Mouse (Mus musculus): ENCODE measurements around the gene T2. TPM values are rescaled to one million over a fixed set of nuclear protein-coding genes. Genes with fewer than 3 reads are reported as not detected.
A peak's percentile ranks its signal among the peaks of the same experiment; 100 is the strongest.
"Not testable (repeated sequence)": the region's sequence is repeated elsewhere in the genome, so short reads cannot be mapped to it uniquely, and the experiment has no call there.

T2 gene
- polyA plus RNA-seq, 1 experiment = 0.16 TPM

GRCm38 (mm10) chr17:8330602-8331001, 25.2 kb upstream of the T2 start:
- Histone ChIP-seq H3K4me1 (ENCODE audit: control insufficient read depth, insufficient read depth, low read length) (no peaks in the 10 kb centered on the region), H3K4me3 (ENCODE audit: control insufficient read depth, low read depth, low read length) (no peak overlapping the region), H3K27ac (ENCODE audit: control insufficient read depth, insufficient read depth, low read depth, low read length) (no peak overlapping the region), H3K36me3 (ENCODE audit: control insufficient read depth, insufficient read depth, low read length) (no peaks in the 10 kb centered on the region), H3K27me3 (ENCODE audit: control insufficient read depth, insufficient read depth, low read length) (no peaks in the 10 kb centered on the region)
- no peak for TF ChIP-seq CTCF (IDR thresholded peaks at IDR 0.05; ENCODE audit: control insufficient read depth, insufficient read depth, insufficient replicate concordance, low read depth, low read length)
- no peak for TF ChIP-seq POLR2A (IDR thresholded peaks at IDR 0.05; ENCODE audit: control insufficient read depth, low read depth, low read length)

GRCm38 (mm10) chr17:8337159-8337558, 18.6 kb upstream of the T2 start, which contains the start of gene Prr18:
Gene Prr18 (plus strand): TSS chr17:8337459.
- H3K27me3 ChIP-seq (ENCODE audit: control insufficient read depth, insufficient read depth, low read length); H3K27ac ChIP-seq (ENCODE audit: control insufficient read depth, insufficient read depth, low read depth, low read length); H3K36me3 ChIP-seq (ENCODE audit: control insufficient read depth, insufficient read depth, low read length); H3K4me3 ChIP-seq (ENCODE audit: control insufficient read depth, low read depth, low read length): not testable (repeated sequence)
- peaks cover 18% of the 10 kb centered on the region for H3K4me1 ChIP-seq (ENCODE audit: control insufficient read depth, insufficient read depth, low read length)

GRCm38 (mm10) chr17:8339666-8340374, 16.0 kb upstream of the T2 start:
- Histone ChIP-seq H3K4me3 (ENCODE audit: control insufficient read depth, low read depth, low read length) (no peak overlapping the region), H3K36me3 (ENCODE audit: control insufficient read depth, insufficient read depth, low read length) (no peaks in the 10 kb centered on the region), H3K27ac (ENCODE audit: control insufficient read depth, insufficient read depth, low read depth, low read length) (no peak overlapping the region), H3K27me3 (ENCODE audit: control insufficient read depth, insufficient read depth, low read length) (peaks cover 2% of the 10 kb centered on the region; the same call in 1 of the 2 replicates), H3K4me1 (ENCODE audit: control insufficient read depth, insufficient read depth, low read length) (peaks cover 18% of the 10 kb centered on the region)
- no peak for TF ChIP-seq CTCF (IDR thresholded peaks at IDR 0.05; ENCODE audit: control insufficient read depth, insufficient read depth, insufficient replicate concordance, low read depth, low read length)
- TF ChIP-seq POLR2A (IDR thresholded peaks at IDR 0.05; ENCODE audit: control insufficient read depth, low read depth, low read length) = no peak

GRCm38 (mm10) chr17:8340407-8341359, 15.1 kb upstream of the T2 start:
- Histone ChIP-seq H3K27me3 (ENCODE audit: control insufficient read depth, insufficient read depth, low read length) (peaks cover 2% of the 10 kb centered on the region; the same call in 1 of the 2 replicates), H3K27ac (ENCODE audit: control insufficient read depth, insufficient read depth, low read depth, low read length) (no peak overlapping the region), H3K4me3 (ENCODE audit: control insufficient read depth, low read depth, low read length) (peak overlapping the region; percentile 56), H3K4me1 (ENCODE audit: control insufficient read depth, insufficient read depth, low read length) (peaks cover 18% of the 10 kb centered on the region), H3K36me3 (ENCODE audit: control insufficient read depth, insufficient read depth, low read length) (no peaks in the 10 kb centered on the region)
- TF ChIP-seq POLR2A (IDR thresholded peaks at IDR 0.05; ENCODE audit: control insufficient read depth, low read depth, low read length) (no peak), CTCF (IDR thresholded peaks at IDR 0.05; ENCODE audit: control insufficient read depth, insufficient read depth, insufficient replicate concordance, low read depth, low read length) (no peak)

- no peak for TF ChIP-seq CTCF (IDR thresholded peaks at IDR 0.05; ENCODE audit: control insufficient read depth, insufficient read depth, insufficient replicate concordance, low read depth, low read length)
- 0 out of 2 replicates have a peak, but pooled peaks have one; percentile 21 for TF ChIP-seq POLR2A (IDR thresholded peaks at IDR 0.05; ENCODE audit: control insufficient read depth, low read depth, low read length)
- no peak overlapping the region for H3K27ac ChIP-seq (ENCODE audit: control insufficient read depth, insufficient read depth, low read depth, low read length)
Measured at GRCm38 (mm10) chr17:8341360-8341963, 14.3 kb upstream of the T2 start.

GRCm38 (mm10) chr17:8342706-8343105, 13.1 kb upstream of the T2 start:
- Histone ChIP-seq H3K27me3 (ENCODE audit: control insufficient read depth, insufficient read depth, low read length) (peaks cover 2% of the 10 kb centered on the region; the same call in 1 of the 2 replicates), H3K4me1 (ENCODE audit: control insufficient read depth, insufficient read depth, low read length) (peaks cover 18% of the 10 kb centered on the region), H3K36me3 (ENCODE audit: control insufficient read depth, insufficient read depth, low read length) (no peaks in the 10 kb centered on the region), H3K4me3 (ENCODE audit: control insufficient read depth, low read depth, low read length) (no peak overlapping the region), H3K27ac (ENCODE audit: control insufficient read depth, insufficient read depth, low read depth, low read length) (no peak overlapping the region)
- TF ChIP-seq CTCF (IDR thresholded peaks at IDR 0.05; ENCODE audit: control insufficient read depth, insufficient read depth, insufficient replicate concordance, low read depth, low read length) (no peak), POLR2A (IDR thresholded peaks at IDR 0.05; ENCODE audit: control insufficient read depth, low read depth, low read length) (no peak)

More at GRCm38 (mm10) chr17:8341360-8341963, 14.3 kb upstream of the T2 start:
- no peaks in the 10 kb centered on the region for H3K36me3 ChIP-seq (ENCODE audit: control insufficient read depth, insufficient read depth, low read length)
- H3K4me1 ChIP-seq (ENCODE audit: control insufficient read depth, insufficient read depth, low read length) = peaks cover 18% of the 10 kb centered on the region
- peak overlapping the region; percentile 56 for H3K4me3 ChIP-seq (ENCODE audit: control insufficient read depth, low read depth, low read length)
- peaks cover 2% of the 10 kb centered on the region; the same call in 1 of the 2 replicates for H3K27me3 ChIP-seq (ENCODE audit: control insufficient read depth, insufficient read depth, low read length)

- TF ChIP-seq POLR2A (IDR thresholded peaks at IDR 0.05; ENCODE audit: control insufficient read depth, low read depth, low read length) = no peak
- no peak for TF ChIP-seq CTCF (IDR thresholded peaks at IDR 0.05; ENCODE audit: control insufficient read depth, insufficient read depth, insufficient replicate concordance, low read depth, low read length)
- peaks cover 2% of the 10 kb centered on the region; the same call in 1 of the 2 replicates for H3K27me3 ChIP-seq (ENCODE audit: control insufficient read depth, insufficient read depth, low read length)
- H3K4me3 ChIP-seq (ENCODE audit: control insufficient read depth, low read depth, low read length) = no peak overlapping the region
- H3K4me1 ChIP-seq (ENCODE audit: control insufficient read depth, insufficient read depth, low read length) = peaks cover 18% of the 10 kb centered on the region
- no peaks in the 10 kb centered on the region for H3K36me3 ChIP-seq (ENCODE audit: control insufficient read depth, insufficient read depth, low read length)
- no peak overlapping the region for H3K27ac ChIP-seq (ENCODE audit: control insufficient read depth, insufficient read depth, low read depth, low read length)
Measured at GRCm38 (mm10) chr17:8343416-8343815, 12.4 kb upstream of the T2 start.

Measured in testis, adult 2 months (tissue).